In genomic region chr14:31829761-31830562, GRCm38 (mm10) we compare ENCODE assay signal across 8 mouse cellular contexts. TPM values are rescaled to one million over a fixed set of nuclear protein-coding genes. Genes with fewer than 3 reads are reported as not detected.
DNase-seq lines count a peak whose midpoint lies in the region; ATAC-seq and TF ChIP-seq lines count a peak whose summit lies in the region.

No protein-coding gene starts in this region.

- peak overlapping the region; percentile 97 for H3K27ac ChIP-seq in forebrain, embryonic 12.5 days
- peak overlapping the region; percentile 92 for H3K27ac ChIP-seq in layer of hippocampus, adult 2 months
- H3K27ac ChIP-seq in lung, embryonic 14.5 days (ENCODE audit: low read depth), result peak overlapping the region; percentile 93

- H3K4me3 ChIP-seq in forebrain, embryonic 12.5 days (replicated peaks), result peak overlapping the region; percentile 97
- H3K4me3 ChIP-seq in layer of hippocampus, adult 2 months, result peak overlapping the region; percentile 93
- peak overlapping the region; percentile 92 for H3K4me3 ChIP-seq in lung, embryonic 14.5 days (ENCODE audit: low read depth, low read length)

- DNase-seq in CD8-positive naive resting alpha-beta T cell, adult 2 months (ENCODE audit: low read depth in 2 of 2, low spot score in 2 of 2), result peak; percentile 51 to 54
- DNase-seq in c-Kit-positive CD71-positive TER-119-positive erythroid progenitor cells, embryonic 14.5 days (ENCODE audit: low spot score), result peak; percentile 24
- DNase-seq in heart, postnatal 25 days (ENCODE audit: low spot score), result peak; percentile 36
- peak; percentile 26 to 46 for DNase-seq in layer of hippocampus, adult 2 months (ENCODE audit: low spot score in 2 of 2)
- peak; percentile 63 for DNase-seq in lung, embryonic 14.5 days
- DNase-seq in thymus, adult 18-20 months, result peak; percentile 62 to 74

- no peak for TF ChIP-seq CTCF in layer of hippocampus, adult 2 months (conservative IDR thresholded peaks at IDR 0.05)
- no peak for TF ChIP-seq CTCF in lung, embryonic 14.5 days (IDR thresholded peaks at IDR 0.05; ENCODE audit: low read depth)

- H3K9ac ChIP-seq in forebrain, embryonic 12.5 days, result peak overlapping the region; percentile 85
- peak overlapping the region; percentile 80 for H3K9ac ChIP-seq in lung, embryonic 14.5 days

- H3K36me3 ChIP-seq in forebrain, embryonic 12.5 days (replicated peaks), result no peaks in the 10 kb centered on the region
- no peaks in the 10 kb centered on the region for H3K36me3 ChIP-seq in lung, embryonic 14.5 days (ENCODE audit: insufficient read depth)

- intact Hi-C loops in heart, postnatal 25 days (cut with DNase I), result loop anchor here (2.0 kb wide), 1 partner anchor 73 kb away; no protein-coding TSS in a partner anchor

- H3K27me3 ChIP-seq in forebrain, embryonic 12.5 days, result no peaks in the 10 kb centered on the region
- H3K27me3 ChIP-seq in lung, embryonic 14.5 days (ENCODE audit: insufficient read depth, low read length), result no peaks in the 10 kb centered on the region

- peak overlapping the region; percentile 85 for H3K4me2 ChIP-seq in forebrain, embryonic 12.5 days
- H3K4me2 ChIP-seq in lung, embryonic 14.5 days, result peak overlapping the region; percentile 69

- H3K4me1 ChIP-seq in forebrain, embryonic 12.5 days, result peaks cover 6% of the 10 kb centered on the region; the same call in 1 of the 2 replicates
- H3K4me1 ChIP-seq in lung, embryonic 14.5 days (ENCODE audit: insufficient read depth), result no peaks in the 10 kb centered on the region

- ATAC-seq in forebrain, embryonic 12.5 days (ENCODE audit: low FRiP score), result peak; percentile 79
- ATAC-seq in lung, embryonic 14.5 days (ENCODE audit: insufficient read depth), result peak; percentile 82
- ATAC-seq in neutrophil, adult 5-6 weeks (ENCODE audit: extremely low read depth, insufficient number of reproducible peaks, low FRiP score, poor library complexity, severe bottlenecking), result peak; percentile 30

- under 1% methylated on average over 76 of the region's 97 CpGs for WGBS in forebrain, embryonic 12.5 days
- WGBS in lung, embryonic 14.5 days, result under 1% methylated on average over 91 of the region's 97 CpGs

- H3K9me3 ChIP-seq in forebrain, embryonic 12.5 days, result no peaks in the 10 kb centered on the region
- H3K9me3 ChIP-seq in lung, embryonic 14.5 days (ENCODE audit: low read depth, low read length), result no peaks in the 10 kb centered on the region

RNA-seq across cellular contexts. Expression of gene Ankrd28, which starts 0.5 kb away (rescaled TPM):
- polyA plus RNA-seq in forebrain, embryonic 12.5 days (2016; fragmentation: Nextera tagmentation; extraction: Ambion mirVana), result 16.4 and 16.7 TPM in 2 replicates
- total RNA-seq in heart, postnatal 25 days (2021), result 10 to 100 TPM; 23.7 to 27.1 TPM
- 10 to 100 TPM; 45.6 to 55.5 TPM for total RNA-seq in layer of hippocampus, adult 2 months (2021)
- polyA plus RNA-seq in lung, embryonic 14.5 days (2014; fragmentation: Nextera tagmentation; extraction: Ambion mirVana), result 11.7 and 12.6 TPM in 2 replicates
- 21.4 and 26.0 TPM in 2 replicates for total RNA-seq in neutrophil, adult 5-6 weeks (2017)

Comparison
In these comparisons a context has a peak if more than half of its experiments do, and no peak if none do; other contexts are left out.
1. Peak in every context shown above with its lines: DNase-seq, ATAC-seq, H3K4me3 ChIP-seq and H3K27ac ChIP-seq.
2. ATAC-seq: peak in every context shown above with its lines; median percentile 82 in lung, embryonic 14.5 days; 79 in forebrain, embryonic 12.5 days; 30 in neutrophil, adult 5-6 weeks.